In genomic region chr12:117132095-117132494, GRCm38 (mm10) we compare ENCODE assay signal across 9 mouse cellular contexts.
DNase-seq lines count a peak whose midpoint lies in the region; ATAC-seq lines count a peak whose summit lies in the region.
"Had no signal": no experiment of that assay in that cellular context is flagged by ENCODE, and none has a peak within 500 bp of the region (broad histone marks: within the 10 kb centered on the region; RNA-seq: fewer than 3 reads in every experiment).

No protein-coding gene starts in this region.

- peak; percentile 35 for DNase-seq in hindbrain, embryonic 10.5 days (ENCODE audit: low spot score)
- DNase-seq in hindbrain, embryonic 14.5 days (ENCODE audit: low spot score), result no peak
- peak; percentile 39 for DNase-seq in ES-CJ7 (ENCODE audit: low read depth, low spot score)
- peak; percentile 63 for DNase-seq in brain, adult 2 months (ENCODE audit: low read depth, low spot score)
- peak; percentile 36 for DNase-seq in thymus, postnatal 14 days
- no peak for DNase-seq in urinary bladder, postnatal 36 days (ENCODE audit: low spot score in 2 of 2)
- no peak for DNase-seq in gastrocnemius, adult 8-10 months (ENCODE audit: low spot score in 2 of 2)
- DNase-seq: liver, embryonic 13.5 days had no signal

- no peak overlapping the region for H3K9ac ChIP-seq in hindbrain, embryonic 14.5 days
- H3K9ac ChIP-seq in limb, embryonic 12.5 days (replicated peaks), result no peak overlapping the region
- H3K9ac ChIP-seq: liver, embryonic 13.5 days had no signal

- 11% methylated on average over 2 of the region's 2 CpGs for WGBS in hindbrain, embryonic 10.5 days
- 8% methylated on average over 2 of the region's 2 CpGs for WGBS in hindbrain, embryonic 14.5 days
- 19% methylated on average over 2 of the region's 2 CpGs for WGBS in limb, embryonic 12.5 days

- H3K4me1 ChIP-seq in hindbrain, embryonic 10.5 days (replicated peaks), result peaks cover 14% of the 10 kb centered on the region
- no peaks in the 10 kb centered on the region for H3K4me1 ChIP-seq in hindbrain, embryonic 14.5 days (replicated peaks; ENCODE audit: control insufficient read depth, insufficient read depth, low read length)
- no peaks in the 10 kb centered on the region for H3K4me1 ChIP-seq in limb, embryonic 12.5 days (replicated peaks)
- H3K4me1 ChIP-seq: liver, embryonic 13.5 days had no signal

- H3K27me3 ChIP-seq in hindbrain, embryonic 10.5 days (ENCODE audit: insufficient read depth, poor library complexity, severe bottlenecking), result no peaks in the 10 kb centered on the region; the same call in 1 of the 2 replicates
- no peaks in the 10 kb centered on the region for H3K27me3 ChIP-seq in hindbrain, embryonic 14.5 days (ENCODE audit: control insufficient read depth, insufficient read depth, low read length)
- peaks cover 5% of the 10 kb centered on the region for H3K27me3 ChIP-seq in limb, embryonic 12.5 days
- H3K27me3 ChIP-seq: liver, embryonic 13.5 days had no signal

- no peak overlapping the region for H3K4me2 ChIP-seq in hindbrain, embryonic 14.5 days (replicated peaks)
- no peak overlapping the region for H3K4me2 ChIP-seq in limb, embryonic 12.5 days
- H3K4me2 ChIP-seq: liver, embryonic 13.5 days had no signal

- no peak for ATAC-seq in hindbrain, embryonic 14.5 days (ENCODE audit: low FRiP score)
- 0 out of 2 replicates have a peak, but pooled peaks have one; percentile 66 for ATAC-seq in limb, embryonic 12.5 days (ENCODE audit: insufficient number of reproducible peaks, insufficient read depth, low FRiP score, low TSS enrichment, low read depth)

- no peaks in the 10 kb centered on the region for H3K36me3 ChIP-seq in hindbrain, embryonic 10.5 days
- H3K36me3 ChIP-seq in hindbrain, embryonic 14.5 days (replicated peaks; ENCODE audit: control insufficient read depth, insufficient read depth), result no peaks in the 10 kb centered on the region
- H3K36me3 ChIP-seq in limb, embryonic 12.5 days, result no peaks in the 10 kb centered on the region
- H3K36me3 ChIP-seq: liver, embryonic 13.5 days had no signal

- no peaks in the 10 kb centered on the region for H3K9me3 ChIP-seq in hindbrain, embryonic 10.5 days
- H3K9me3 ChIP-seq in hindbrain, embryonic 14.5 days (ENCODE audit: control insufficient read depth, low read length), result no peaks in the 10 kb centered on the region
- H3K9me3 ChIP-seq in limb, embryonic 12.5 days, result no peaks in the 10 kb centered on the region
- H3K9me3 ChIP-seq: liver, embryonic 13.5 days had no signal

- no peak overlapping the region for H3K27ac ChIP-seq in hindbrain, embryonic 10.5 days
- H3K27ac ChIP-seq in hindbrain, embryonic 14.5 days, result no peak overlapping the region
- no peak overlapping the region for H3K27ac ChIP-seq in limb, embryonic 12.5 days
- H3K27ac ChIP-seq: liver, embryonic 13.5 days had no signal

- H3K4me3 ChIP-seq in hindbrain, embryonic 10.5 days, result no peak overlapping the region
- no peak overlapping the region for H3K4me3 ChIP-seq in hindbrain, embryonic 14.5 days (replicated peaks; ENCODE audit: low read length)
- no peak overlapping the region for H3K4me3 ChIP-seq in limb, embryonic 12.5 days (replicated peaks)
- H3K4me3 ChIP-seq: liver, embryonic 13.5 days had no signal

Comparison
In these comparisons a context has a peak if more than half of its experiments do, and no peak if none do; other contexts are left out.
1. DNase-seq: peak in hindbrain, embryonic 10.5 days (single experiment), ES-CJ7 (single experiment), brain, adult 2 months (single experiment) and thymus, postnatal 14 days (single experiment); none in hindbrain, embryonic 14.5 days (single experiment), urinary bladder, postnatal 36 days (0 of 2) and gastrocnemius, adult 8-10 months (0 of 2).